Mouse (Mus musculus): Measurements from ENCODE around the gene Gzmm. TPM values are rescaled to one million over a fixed set of nuclear protein-coding genes. Genes with fewer than 3 reads are reported as not detected.

Gzmm gene
- polyA plus RNA-seq, 1 experiment from 2014 or later = 0.15 TPM

DNA sequence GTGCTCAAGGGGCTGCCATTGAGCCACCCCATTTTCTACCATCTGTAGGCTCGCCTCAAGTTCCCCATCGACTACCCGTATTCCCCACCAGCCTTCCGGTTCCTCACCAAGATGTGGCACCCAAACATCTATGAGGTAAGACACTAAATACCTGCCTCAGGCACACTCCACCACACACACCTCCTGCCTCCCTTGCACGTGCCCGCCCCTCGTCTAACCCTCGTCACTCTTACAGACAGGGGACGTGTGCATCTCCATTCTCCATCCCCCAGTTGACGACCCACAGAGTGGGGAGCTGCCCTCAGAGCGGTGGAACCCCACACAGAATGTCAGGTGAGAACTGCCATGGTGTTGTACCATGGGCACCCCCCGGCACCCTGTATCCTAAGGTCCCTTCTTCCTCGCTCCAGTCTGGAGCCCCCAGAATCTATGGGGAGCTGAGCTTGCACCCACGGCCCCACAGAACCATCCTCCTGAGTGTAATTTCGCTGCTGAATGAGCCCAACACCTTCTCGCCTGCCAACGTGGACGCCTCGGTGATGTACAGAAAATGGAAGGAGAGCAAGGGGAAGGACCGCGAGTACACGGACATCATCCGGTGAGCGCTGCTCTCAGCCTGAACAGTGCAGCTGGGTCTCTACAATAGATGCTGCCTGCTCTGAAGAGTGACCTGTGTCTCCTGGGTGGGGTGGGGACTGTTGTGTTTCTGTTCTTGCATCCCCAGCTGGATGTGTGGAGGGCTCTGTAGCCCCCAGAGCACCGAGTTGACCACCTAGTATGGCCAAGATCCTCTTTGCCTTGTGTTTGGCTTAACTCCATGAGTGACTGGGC lies 3.8 kb upstream of the Gzmm start:
- H3K27ac ChIP-seq (ENCODE audit: low read length) = peak overlapping the region; percentile 68; the same call in 1 of the 2 replicates
- H3K4me3 ChIP-seq (ENCODE audit: low read depth, low read length) = no peak overlapping the region
- H3K9ac ChIP-seq (ENCODE audit: low read depth, low read length) = no peak overlapping the region
- no peak overlapping the region for H3K4me2 ChIP-seq (ENCODE audit: low read depth, low read length)
- H3K27me3 ChIP-seq (ENCODE audit: control insufficient read depth, insufficient read depth, low read depth, low read length) = no peaks in the 10 kb centered on the region
- no peaks in the 10 kb centered on the region for H3K9me3 ChIP-seq (replicated peaks; ENCODE audit: control insufficient read depth, low read length)
- peaks cover 33% of the 10 kb centered on the region for H3K4me1 ChIP-seq (ENCODE audit: control insufficient read depth, low read depth, low read length)
- peaks cover 48% of the 10 kb centered on the region for H3K36me3 ChIP-seq (ENCODE audit: control insufficient read depth, insufficient read depth)
- 90% methylated on average over 25 of the region's 25 CpGs for WGBS (ENCODE audit: insufficient replicate concordance)
- no peak for ATAC-seq (ENCODE audit: low read depth)

DNA sequence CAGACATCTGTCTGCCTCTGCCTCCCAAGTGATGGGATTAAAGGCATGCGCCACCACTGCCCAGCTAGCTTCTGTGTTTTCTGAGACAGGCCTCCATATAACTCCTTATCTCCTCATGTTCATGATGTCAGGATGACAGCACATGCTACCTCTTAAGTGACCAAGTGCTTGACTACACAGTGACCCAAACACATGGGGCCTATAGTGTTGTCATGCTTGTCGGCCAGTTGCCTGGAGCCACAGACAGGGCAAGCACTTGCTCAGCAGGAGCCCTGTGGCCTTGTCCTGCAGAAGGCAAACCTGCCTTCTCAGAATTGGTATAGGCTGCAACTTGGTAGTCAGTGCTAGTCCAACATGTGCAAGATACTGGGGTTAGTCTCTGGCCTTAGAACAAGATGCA lies 2.6 kb upstream of the Gzmm start:
- Histone ChIP-seq H3K4me1 (ENCODE audit: control insufficient read depth, low read depth, low read length) (peaks cover 21% of the 10 kb centered on the region), H3K9me3 (replicated peaks; ENCODE audit: control insufficient read depth, low read length) (no peaks in the 10 kb centered on the region), H3K4me3 (ENCODE audit: low read depth, low read length) (no peak overlapping the region), H3K27ac (ENCODE audit: low read length) (no peak overlapping the region), H3K4me2 (ENCODE audit: low read depth, low read length) (no peak overlapping the region), H3K9ac (ENCODE audit: low read depth, low read length) (no peak overlapping the region), H3K36me3 (ENCODE audit: control insufficient read depth, insufficient read depth) (peaks cover 48% of the 10 kb centered on the region), H3K27me3 (ENCODE audit: control insufficient read depth, insufficient read depth, low read depth, low read length) (no peaks in the 10 kb centered on the region)
- WGBS (ENCODE audit: insufficient replicate concordance) = 84% methylated on average over 2 of the region's 2 CpGs
- no peak for ATAC-seq (ENCODE audit: low read depth)

DNA sequence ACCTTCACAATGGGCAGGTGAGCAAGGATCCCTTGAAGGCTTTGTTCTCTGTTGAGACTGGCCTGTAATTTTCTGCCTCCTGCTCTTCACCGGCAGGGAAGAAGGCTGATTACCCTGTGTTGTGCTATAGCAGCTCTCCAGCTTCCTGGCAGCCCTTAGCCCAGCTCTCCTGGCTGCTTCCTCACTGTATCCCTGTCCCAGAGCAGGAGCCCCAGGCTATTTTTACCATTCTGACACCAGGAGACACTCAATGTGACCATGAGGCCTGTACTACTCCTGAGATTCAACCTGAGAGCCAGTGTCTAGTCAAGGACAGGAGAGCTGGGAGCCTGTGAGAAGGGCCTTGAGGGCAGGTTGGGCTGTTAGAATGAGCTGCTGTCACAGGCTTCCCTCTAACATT lies 2.1 kb upstream of the Gzmm start:
- Histone ChIP-seq H3K27ac (ENCODE audit: low read length) (no peak overlapping the region), H3K27me3 (ENCODE audit: control insufficient read depth, insufficient read depth, low read depth, low read length) (no peaks in the 10 kb centered on the region), H3K9me3 (replicated peaks; ENCODE audit: control insufficient read depth, low read length) (no peaks in the 10 kb centered on the region), H3K36me3 (ENCODE audit: control insufficient read depth, insufficient read depth) (peaks cover 48% of the 10 kb centered on the region), H3K4me3 (ENCODE audit: low read depth, low read length) (no peak overlapping the region), H3K4me1 (ENCODE audit: control insufficient read depth, low read depth, low read length) (peaks cover 20% of the 10 kb centered on the region), H3K9ac (ENCODE audit: low read depth, low read length) (no peak overlapping the region), H3K4me2 (ENCODE audit: low read depth, low read length) (no peak overlapping the region)
- ATAC-seq (ENCODE audit: low read depth) = no peak
- WGBS (ENCODE audit: insufficient replicate concordance) = 90% methylated on average over 1 of the region's 1 CpGs

DNA sequence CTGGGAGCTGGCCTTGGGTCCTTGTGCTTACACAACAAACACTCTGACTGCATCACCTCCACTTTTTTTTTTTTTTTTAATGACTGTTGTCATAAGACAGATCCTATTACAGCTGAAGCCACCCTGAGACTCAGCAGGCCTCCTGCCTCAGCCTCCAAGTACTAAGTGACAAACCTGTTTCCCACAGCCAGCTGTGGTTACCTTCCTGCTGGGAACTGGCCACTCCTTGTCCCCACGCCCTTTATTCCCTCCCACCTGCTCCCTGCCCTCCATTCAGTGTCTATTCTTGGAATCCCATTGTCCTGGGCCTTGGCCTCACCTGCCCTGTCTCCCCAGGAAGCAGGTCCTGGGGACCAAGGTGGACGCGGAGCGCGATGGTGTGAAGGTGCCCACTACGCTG lies 1.3 kb upstream of the Gzmm start:
- no peak for ATAC-seq (ENCODE audit: low read depth)
- no peak overlapping the region for H3K4me2 ChIP-seq (ENCODE audit: low read depth, low read length)
- no peak overlapping the region for H3K4me3 ChIP-seq (ENCODE audit: low read depth, low read length)
- no peaks in the 10 kb centered on the region for H3K27me3 ChIP-seq (ENCODE audit: control insufficient read depth, insufficient read depth, low read depth, low read length)
- H3K4me1 ChIP-seq (ENCODE audit: control insufficient read depth, low read depth, low read length) = peaks cover 20% of the 10 kb centered on the region
- H3K27ac ChIP-seq (ENCODE audit: low read length) = no peak overlapping the region
- peaks cover 48% of the 10 kb centered on the region for H3K36me3 ChIP-seq (ENCODE audit: control insufficient read depth, insufficient read depth)
- H3K9me3 ChIP-seq (replicated peaks; ENCODE audit: control insufficient read depth, low read length) = no peaks in the 10 kb centered on the region
- H3K9ac ChIP-seq (ENCODE audit: low read depth, low read length) = no peak overlapping the region
- 90% methylated on average over 6 of the region's 6 CpGs for WGBS (ENCODE audit: insufficient replicate concordance)

GRCm38 (mm10) chr10:79689178-79689577 lies 358 bp downstream of the Gzmm start:
- no peaks in the 10 kb centered on the region for H3K9me3 ChIP-seq (replicated peaks; ENCODE audit: control insufficient read depth, low read length)
- H3K9ac ChIP-seq (ENCODE audit: low read depth, low read length) = no peak overlapping the region
- no peak overlapping the region for H3K4me2 ChIP-seq (ENCODE audit: low read depth, low read length)
- H3K4me1 ChIP-seq (ENCODE audit: control insufficient read depth, low read depth, low read length) = peaks cover 5% of the 10 kb centered on the region
- 83% methylated on average over 3 of the region's 3 CpGs for WGBS (ENCODE audit: insufficient replicate concordance)
- no peak overlapping the region for H3K27ac ChIP-seq (ENCODE audit: low read length)
- H3K36me3 ChIP-seq (ENCODE audit: control insufficient read depth, insufficient read depth) = peaks cover 48% of the 10 kb centered on the region
- ATAC-seq (ENCODE audit: low read depth) = no peak
- H3K4me3 ChIP-seq (ENCODE audit: low read depth, low read length) = no peak overlapping the region
- no peaks in the 10 kb centered on the region for H3K27me3 ChIP-seq (ENCODE audit: control insufficient read depth, insufficient read depth, low read depth, low read length)

DNA sequence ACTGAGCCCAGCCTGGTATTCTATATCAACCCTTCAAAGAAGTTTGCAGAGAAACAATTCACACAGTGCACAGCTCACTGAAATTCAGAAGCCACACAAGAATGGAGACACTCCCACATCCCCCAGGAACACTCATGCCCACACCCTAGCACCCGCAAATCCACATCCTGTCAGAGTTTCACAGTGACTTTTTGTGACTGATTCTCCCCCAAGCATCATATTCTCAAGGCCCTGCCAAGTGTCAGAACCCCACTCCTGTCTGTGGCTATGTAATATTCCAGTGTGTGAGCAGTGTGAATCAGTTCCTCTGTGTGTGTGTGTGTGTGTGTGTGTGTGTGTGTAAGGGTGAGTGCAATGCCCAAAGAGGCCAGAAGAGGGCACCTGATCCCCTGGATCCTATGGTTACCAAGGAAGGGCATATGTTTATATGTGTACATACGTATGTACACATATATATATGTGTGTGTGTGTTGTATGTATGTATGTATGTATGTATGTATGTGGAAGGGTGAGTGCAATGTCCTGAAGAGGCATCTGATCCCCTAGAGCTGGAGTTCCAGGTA lies 3.2 kb downstream of the Gzmm start:
- H3K9me3 ChIP-seq (replicated peaks; ENCODE audit: control insufficient read depth, low read length) = no peaks in the 10 kb centered on the region
- H3K4me2 ChIP-seq (ENCODE audit: low read depth, low read length) = no peak overlapping the region
- H3K27me3 ChIP-seq (ENCODE audit: control insufficient read depth, insufficient read depth, low read depth, low read length) = no peaks in the 10 kb centered on the region
- no peak overlapping the region for H3K9ac ChIP-seq (ENCODE audit: low read depth, low read length)
- H3K36me3 ChIP-seq (ENCODE audit: control insufficient read depth, insufficient read depth) = peaks cover 22% of the 10 kb centered on the region
- H3K27ac ChIP-seq (ENCODE audit: low read length) = no peak overlapping the region
- 85% methylated on average over 2 of the region's 2 CpGs for WGBS (ENCODE audit: insufficient replicate concordance)
- peaks cover 8% of the 10 kb centered on the region for H3K4me1 ChIP-seq (ENCODE audit: control insufficient read depth, low read depth, low read length)
- no peak for ATAC-seq (ENCODE audit: low read depth)
- no peak overlapping the region for H3K4me3 ChIP-seq (ENCODE audit: low read depth, low read length)

DNA sequence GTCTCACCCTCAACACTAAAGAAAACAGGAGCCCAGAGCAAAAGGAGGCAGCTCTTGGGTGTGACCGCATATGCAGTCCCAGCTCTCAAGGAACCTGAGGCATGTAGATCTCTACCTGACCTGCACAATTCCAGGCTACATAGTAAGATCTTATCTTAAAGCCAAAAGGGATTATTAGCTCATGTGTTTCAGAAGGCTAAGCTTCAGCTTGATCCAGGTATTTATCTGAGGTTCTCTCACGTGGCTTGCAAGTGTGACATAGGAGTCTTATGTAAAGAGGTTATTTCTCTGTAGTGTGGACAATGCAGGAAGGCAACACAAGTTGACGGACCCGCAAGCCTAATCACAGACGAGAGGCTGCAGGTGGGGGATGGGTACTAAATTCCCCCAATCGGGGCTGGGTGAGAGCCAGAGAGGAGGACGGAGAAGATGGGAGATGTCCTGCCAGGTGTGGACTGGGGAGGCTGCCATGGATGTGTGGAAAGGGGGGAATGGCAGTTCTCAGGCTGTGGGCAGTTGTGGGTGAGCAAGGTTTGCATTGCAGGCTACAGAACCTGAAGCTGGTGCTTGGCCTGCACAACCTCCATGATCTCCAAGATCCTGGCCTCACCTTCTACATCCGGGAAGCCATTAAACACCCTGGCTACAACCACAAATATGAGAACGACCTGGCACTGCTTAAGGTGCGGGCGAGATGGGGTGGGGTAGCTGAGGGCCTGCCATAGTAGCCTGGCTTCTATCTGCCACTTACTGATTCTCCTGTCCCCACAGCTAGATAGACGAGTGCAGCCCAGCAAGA lies 5.0 kb downstream of the Gzmm start:
- Histone ChIP-seq H3K4me3 (ENCODE audit: low read depth, low read length) (no peak overlapping the region), H3K36me3 (ENCODE audit: control insufficient read depth, insufficient read depth) (peaks cover 6% of the 10 kb centered on the region), H3K9ac (ENCODE audit: low read depth, low read length) (no peak overlapping the region), H3K27me3 (ENCODE audit: control insufficient read depth, insufficient read depth, low read depth, low read length) (no peaks in the 10 kb centered on the region), H3K4me1 (ENCODE audit: control insufficient read depth, low read depth, low read length) (peaks cover 8% of the 10 kb centered on the region), H3K4me2 (ENCODE audit: low read depth, low read length) (no peak overlapping the region), H3K27ac (ENCODE audit: low read length) (no peak overlapping the region), H3K9me3 (replicated peaks; ENCODE audit: control insufficient read depth, low read length) (no peaks in the 10 kb centered on the region)
- WGBS (ENCODE audit: insufficient replicate concordance) = 63% methylated on average over 12 of the region's 12 CpGs
- no peak for ATAC-seq (ENCODE audit: low read depth)

- Histone ChIP-seq H3K4me2 (ENCODE audit: low read depth, low read length) (no peak overlapping the region), H3K27ac (ENCODE audit: low read length) (no peak overlapping the region), H3K9me3 (replicated peaks; ENCODE audit: control insufficient read depth, low read length) (no peaks in the 10 kb centered on the region), H3K4me3 (ENCODE audit: low read depth, low read length) (no peak overlapping the region), H3K27me3 (ENCODE audit: control insufficient read depth, insufficient read depth, low read depth, low read length) (no peaks in the 10 kb centered on the region), H3K9ac (ENCODE audit: low read depth, low read length) (no peak overlapping the region), H3K36me3 (ENCODE audit: control insufficient read depth, insufficient read depth) (peaks cover under 1% of the 10 kb centered on the region; the same call in 1 of the 2 replicates), H3K4me1 (ENCODE audit: control insufficient read depth, low read depth, low read length) (peaks cover 8% of the 10 kb centered on the region)
- WGBS (ENCODE audit: insufficient replicate concordance) = 71% methylated on average over 6 of the region's 6 CpGs
- ATAC-seq (ENCODE audit: low read depth) = no peak
These were observed 5.5 kb downstream of the Gzmm start for GRCm38 (mm10) chr10:79694379-79694655.
